Mouse (Mus musculus) forelimb bud, embryonic 11.5 days (tissue): ENCODE results near the gene Gm5065.

ENCODE experiments used
- DNase-seq: peaks from one replicate; pipeline ENCODE4 v3.0.0-alpha.2; 2012; ENCODE audit warnings: low read depth, low spot score

The Gm5065 gene

DNA sequence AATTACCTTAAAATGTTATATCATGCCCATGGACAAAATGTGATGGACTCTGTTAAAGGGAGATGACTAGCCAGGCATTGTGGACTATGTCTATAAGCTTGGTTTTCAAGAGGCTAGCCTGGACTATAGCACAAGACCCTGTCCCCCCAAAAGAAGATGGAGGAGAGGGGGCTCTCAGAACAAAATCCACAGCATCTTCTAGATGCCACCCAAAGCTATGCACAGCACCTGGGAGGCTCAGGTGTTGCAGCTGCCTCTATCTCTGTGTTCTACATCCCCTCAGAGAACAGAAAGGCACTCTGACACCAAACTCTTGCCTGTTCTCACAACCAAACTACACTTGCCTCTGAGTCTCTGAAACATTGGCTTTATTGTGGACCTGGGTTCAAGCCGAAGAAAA, at the start of gene Gm5065:
TSS of gene Gm5065 (plus strand) at position 301 of the 400 bp plus-strand sequence.
- no peak for DNase-seq

DNA sequence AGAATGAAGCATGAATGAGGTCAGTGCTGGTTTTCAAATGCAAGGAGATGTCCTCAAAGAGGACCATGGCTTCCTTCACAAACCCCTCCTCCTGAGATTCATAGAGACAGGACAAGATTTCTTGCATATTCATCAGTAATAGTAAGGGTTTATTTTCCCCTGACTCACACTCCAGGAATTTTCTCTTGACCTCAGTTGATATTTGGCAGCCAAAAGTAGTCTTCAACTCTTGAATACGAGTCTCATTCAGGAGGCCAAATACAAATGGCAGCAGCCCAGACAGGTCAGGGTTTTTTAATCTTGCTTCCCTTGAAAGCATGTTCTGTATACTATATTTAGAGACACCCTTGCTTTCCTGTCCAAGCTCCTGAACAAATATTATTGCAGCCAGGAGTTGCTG, 22.8 kb upstream of the Gm5065 start:
- no peak for DNase-seq

DNA sequence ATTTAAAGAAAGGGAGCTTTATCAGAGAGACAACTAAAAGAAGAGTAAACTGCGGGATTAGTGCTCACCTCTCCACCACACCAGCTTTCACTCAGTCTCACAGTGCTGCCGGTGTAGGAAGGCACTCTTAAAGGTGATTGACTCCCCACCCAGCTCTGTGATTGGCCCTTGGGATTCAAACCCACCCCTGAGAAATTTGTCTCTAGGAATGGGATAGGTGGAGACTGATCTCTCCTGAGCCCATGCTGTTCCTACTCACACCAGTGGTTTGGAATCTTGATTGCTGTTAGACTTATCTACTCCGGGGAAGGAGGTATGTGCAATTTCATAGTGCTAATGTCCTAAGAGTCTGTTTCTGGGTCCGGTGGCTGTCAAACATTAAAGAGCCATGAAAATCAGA, 598 bp downstream of the Gm5065 start, which contains the start of gene Nlrp2:
TSS of gene Nlrp2 (minus strand) at position 101 of the 400 bp plus-strand sequence.
- DNase-seq, result no peak

DNA sequence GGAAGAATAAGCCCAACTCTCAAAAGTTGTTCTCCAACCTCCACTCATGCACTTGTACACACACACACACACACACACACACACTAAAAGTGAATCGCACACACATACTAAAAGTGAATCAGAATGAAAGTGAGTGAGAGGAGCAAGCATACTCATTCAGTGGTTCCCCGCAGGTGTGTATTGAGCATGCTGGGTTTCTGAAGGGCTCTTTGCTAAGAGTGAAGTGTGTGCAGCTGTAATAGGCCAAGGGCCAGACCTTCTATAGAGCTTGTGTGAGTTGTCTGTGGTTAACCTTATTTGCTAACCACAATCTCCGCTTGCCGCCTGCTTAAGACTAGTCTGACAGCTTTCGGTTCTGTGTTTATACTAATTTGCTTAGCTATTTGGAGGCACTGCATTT, 13.3 kb downstream of the Gm5065 start:
- DNase-seq, result no peak

DNA sequence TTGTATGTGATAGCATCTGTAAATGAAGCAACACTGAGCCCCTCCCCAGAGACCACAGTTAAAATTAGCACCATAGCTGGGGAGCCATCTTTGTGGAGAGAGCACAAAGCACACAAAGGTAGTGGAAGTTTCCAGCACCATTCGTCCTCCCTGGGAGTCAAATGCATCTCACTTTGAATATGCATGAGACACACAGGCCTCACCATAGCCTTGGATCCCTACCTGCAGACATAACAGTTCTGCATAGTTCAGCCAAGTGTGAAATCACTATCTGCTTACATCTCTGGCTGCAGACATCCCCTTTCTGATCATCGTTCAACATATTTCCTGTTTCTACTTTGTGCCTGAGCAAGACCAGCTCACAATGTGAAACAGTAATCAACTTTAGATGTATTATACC, 16.4 kb downstream of the Gm5065 start:
- no peak for DNase-seq

DNA sequence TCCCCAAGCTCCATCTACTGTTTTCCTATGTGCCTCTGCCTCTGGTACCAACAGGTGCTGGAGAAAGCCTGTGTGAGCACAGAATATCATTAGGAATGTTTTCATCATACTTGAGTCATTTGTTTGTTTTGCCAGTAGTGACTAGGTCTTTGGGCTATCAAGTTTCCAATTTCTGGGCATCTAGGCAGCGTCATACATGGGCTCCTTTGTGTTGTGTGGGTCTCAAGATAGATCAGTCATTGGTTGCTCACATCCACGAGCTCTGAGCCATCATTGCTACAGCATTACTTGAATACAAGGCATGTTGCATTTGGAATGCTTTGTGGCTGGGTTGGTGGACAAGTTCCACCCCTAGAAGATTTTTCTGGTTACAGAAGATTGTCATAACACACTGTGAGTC, 55.9 kb downstream of the Gm5065 start:
- no peak for DNase-seq
